Mouse (Mus musculus) cerebellum, postnatal 10 days (tissue): ENCODE measurements around the gene Gli1.
A peak's percentile ranks its signal among the peaks of the same experiment; 100 is the strongest.

Experiments used
- DNase-seq, 2 experiments: peaks; one replicate each; pipeline ENCODE4 v3.0.0; 2021; ENCODE audit warnings: mixed read lengths in 2 of 2

Gene Gli1

DNA sequence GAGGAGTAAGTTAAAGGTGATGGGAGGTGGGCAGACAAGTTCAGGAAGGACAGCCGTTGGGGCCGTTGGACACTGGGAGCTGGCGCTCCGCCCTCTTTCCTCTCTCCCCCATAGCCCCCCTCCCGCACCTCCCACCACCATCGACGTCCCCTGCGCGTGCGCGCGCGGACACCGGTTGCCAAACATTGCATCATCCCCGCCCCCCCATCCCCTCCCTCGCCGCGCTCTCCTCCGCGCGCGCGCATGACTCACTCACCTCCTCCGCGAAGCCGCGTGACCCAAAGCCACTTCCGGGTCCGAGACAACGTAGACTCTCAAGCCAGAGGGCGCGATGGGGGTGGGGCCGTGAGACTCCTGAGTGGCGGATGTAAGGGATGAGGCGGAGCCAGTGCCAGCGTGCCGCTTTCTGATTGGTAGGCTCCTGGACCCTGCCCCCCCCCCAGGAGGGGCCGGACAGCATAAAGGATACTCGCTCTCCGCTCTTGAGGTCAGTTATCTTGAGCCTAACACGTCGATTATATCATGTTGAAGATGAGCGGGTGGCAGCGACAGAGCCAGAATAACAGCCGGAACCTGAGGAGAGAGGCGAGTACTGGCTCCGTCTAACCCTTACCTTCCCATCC, 51.4 kb downstream of the Gli1 start:
- DNase-seq, result peak; percentile 100

DNA sequence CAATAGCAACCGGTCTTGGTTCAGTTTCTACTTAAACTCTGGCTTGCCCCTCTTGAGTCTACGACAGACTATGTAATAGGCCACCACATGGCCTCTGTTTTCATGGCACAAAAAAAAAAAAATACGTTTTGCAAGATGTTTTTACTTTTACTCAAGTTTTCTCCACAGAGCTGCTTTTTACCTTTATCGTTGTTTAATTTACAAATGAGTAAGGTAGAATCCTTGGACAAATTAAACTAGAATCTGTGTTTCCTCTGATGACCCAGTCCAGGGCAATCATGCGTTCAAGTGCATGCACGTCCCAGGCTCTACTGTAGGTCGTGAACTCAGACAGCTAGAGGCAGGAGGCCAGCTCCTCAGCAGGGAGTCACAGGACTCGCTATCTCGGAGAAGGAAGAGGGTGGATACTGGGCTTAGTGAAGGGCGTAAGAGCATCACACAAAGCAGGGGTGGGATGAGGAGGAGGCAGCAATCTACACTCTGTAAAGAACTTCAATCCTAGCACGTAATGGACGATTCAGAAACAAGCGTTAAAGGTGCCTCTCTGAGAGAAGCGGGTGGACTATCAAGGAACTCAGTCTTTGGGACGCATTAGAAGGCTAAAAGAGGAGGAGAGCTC, 52.1 kb downstream of the Gli1 start:
- DNase-seq, result peak; percentile 97

DNA sequence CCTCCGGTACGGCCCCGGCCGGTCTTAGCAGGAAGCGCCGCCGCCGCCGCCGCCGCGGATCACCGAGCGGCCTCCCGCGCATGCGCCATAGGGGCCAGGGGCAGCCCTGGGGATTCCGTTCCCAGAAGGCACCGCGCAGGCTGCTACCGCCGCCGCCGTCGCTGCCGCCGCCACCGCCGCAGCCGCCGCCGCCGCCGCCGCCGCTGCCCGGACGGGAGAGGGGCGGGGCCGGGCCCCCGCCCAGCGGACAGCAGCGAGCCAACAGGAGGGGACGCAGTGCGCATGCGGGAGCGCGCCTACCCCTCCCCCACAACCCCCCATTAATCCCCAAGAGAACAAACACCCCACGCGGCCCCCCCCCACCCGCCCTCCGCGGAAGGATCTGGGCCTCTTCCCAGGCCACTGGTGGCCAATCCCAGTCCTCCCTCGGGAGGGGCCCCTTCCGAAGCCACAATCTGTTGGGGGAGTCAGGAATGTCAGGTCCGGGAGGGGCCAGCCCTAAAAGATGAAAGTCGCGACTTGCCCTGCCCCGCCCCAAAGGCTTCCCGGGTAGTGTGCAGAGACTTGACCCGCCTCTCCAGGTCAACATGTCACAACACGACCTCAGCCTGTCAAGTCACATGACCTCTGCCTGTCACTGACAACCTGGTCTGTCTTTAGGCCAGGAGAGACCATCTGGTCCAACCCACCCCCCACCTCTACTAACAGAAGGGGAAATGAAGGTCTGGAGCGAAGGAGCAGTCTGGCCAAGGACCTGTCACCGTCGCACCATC, 52.8 kb downstream of the Gli1 start, which contains the start of gene Mbd6:
Gene Mbd6, minus strand, starts transcription at position 219 of the 773 bp plus-strand sequence.
- DNase-seq, result peak; percentile 95 to 96

DNA sequence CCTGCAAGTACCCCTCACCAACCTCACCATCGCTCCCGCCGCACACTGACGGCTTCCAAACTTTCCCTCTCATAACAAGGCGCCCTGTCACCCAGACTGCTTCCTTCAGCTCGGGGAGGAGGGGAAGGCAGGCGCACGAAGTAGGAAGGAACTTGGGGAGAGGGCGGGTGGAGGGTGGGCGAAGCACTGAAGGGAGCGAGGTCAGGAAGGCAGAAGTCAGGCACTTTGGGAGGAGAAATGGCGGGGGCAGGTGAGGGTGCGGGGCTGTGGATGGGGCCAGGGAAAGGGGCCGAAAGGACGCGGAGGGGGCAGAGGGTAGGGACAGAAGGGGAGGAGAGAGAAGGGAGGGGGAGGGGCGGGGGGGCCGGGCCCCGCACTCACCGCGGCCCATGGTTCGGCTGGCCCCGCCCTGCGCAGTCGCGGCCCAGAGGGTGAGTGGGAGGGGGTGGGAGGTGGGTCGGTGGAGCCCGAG, 53.4 kb downstream of the Gli1 start:
- DNase-seq, result peak in 1 of 2 experiments; percentile 76

DNA sequence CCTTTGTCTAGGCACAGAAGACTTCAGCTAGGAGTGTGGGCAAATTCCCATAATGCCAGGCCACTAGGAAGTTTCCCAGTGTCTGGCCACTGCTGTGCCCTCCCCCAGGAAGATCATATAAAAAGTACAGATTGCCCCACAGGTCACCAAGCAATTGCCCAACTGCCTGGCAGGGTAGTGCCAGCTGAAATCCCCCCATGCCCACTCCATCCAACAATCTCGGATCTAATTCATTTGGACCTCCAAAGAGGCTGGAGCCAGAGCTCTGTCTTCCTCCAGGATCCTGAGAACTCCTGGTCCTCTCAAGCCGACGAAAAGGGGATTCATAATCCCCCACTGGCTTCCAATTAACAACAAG, 53.9 kb downstream of the Gli1 start:
- peak in 1 of 2 experiments; percentile 44 for DNase-seq

DNA sequence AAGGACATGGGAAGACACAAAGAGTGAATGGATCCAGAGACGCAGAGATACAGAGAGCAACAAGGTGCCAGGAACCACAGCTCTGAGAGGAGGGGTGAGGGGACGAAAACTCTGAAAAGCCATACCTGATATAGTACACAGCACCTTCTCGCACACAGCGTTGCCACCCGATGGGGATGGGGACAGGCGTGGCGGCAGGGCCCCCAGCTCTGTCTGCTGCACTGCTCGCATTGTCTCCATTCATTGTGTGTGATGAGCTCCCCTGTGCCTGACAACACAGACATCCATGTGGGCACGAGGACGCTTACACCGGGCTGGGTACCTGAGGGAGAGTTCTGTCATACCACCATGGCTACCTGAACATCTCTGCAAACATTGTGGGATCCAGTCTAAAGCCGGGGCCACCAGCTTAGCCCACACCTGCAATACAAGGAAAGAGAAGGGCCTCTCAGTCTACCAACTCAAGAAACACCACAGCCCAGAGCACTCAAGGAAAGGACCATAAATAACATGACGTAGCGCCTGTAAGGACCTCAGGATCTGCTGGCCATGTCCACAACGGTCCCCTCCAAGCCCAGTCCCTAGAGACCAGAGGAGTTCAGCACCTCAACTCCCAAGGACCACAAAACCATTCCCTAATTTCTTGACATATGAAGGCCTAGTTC, 54.4 kb downstream of the Gli1 start:
- DNase-seq, result peak; percentile 26 to 44

DNA sequence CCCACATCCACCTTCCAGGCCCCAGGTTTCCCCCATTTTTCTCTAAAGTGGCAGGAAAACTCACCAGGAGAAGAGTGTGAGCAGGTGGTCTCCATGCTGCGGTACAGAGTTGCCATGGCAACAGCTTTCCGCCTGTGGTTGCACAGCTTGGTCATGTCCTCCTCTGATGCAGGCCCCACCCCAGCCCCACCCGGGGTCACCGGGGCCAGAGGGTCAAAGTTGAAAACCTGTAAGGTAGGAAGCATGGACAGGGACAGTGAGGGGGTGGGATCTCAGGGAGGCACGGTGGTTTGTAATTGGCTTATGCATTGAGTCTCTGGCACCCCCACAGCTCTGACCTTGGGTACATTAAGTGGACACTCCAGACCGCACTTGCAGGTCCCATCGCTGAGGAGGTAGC, 55.0 kb downstream of the Gli1 start:
- DNase-seq, result peak; percentile 65 to 71

DNA sequence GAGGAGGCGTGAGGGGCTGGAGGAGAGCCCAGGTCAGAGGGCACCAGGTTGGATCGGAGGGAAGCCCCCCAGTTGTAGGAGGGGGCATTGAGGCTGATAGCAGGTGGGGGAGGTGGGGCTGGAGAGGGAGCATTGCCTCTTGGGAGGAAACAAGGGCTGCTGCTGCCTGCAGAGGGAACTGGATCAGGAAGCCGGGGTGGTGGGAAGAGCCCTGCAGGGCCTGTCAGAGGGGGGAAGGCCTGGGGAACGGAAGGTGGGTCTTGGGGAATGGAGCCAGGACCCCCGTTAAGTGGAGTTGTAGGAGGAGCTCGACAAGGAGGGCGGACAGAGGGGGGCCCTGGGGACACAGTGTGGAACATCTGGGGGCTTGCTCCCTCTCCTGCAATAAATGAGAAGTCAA, 55.6 kb downstream of the Gli1 start:
- peak; percentile 54 to 57 for DNase-seq

DNA sequence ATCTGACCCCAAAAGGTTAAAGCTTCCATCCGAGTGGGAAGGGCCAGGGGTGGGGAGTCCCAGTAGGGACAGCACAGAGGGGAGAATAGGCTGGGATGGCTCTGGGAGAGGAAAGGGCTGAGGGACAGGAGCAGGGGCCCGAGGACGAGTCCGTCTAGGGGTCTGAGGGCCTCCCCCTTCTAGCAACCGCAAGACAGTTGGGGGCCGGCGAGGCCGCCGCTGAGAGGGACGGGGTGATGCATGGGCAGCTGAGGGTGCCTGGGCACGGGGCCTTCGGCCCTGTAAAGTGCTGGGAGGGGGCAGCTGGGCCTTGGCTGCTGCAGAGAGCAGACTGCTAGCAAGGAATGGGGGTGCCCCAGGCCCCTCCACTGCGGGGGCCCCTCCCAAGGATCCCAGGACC, 56.1 kb downstream of the Gli1 start:
- DNase-seq, result peak; percentile 30 to 31

DNA sequence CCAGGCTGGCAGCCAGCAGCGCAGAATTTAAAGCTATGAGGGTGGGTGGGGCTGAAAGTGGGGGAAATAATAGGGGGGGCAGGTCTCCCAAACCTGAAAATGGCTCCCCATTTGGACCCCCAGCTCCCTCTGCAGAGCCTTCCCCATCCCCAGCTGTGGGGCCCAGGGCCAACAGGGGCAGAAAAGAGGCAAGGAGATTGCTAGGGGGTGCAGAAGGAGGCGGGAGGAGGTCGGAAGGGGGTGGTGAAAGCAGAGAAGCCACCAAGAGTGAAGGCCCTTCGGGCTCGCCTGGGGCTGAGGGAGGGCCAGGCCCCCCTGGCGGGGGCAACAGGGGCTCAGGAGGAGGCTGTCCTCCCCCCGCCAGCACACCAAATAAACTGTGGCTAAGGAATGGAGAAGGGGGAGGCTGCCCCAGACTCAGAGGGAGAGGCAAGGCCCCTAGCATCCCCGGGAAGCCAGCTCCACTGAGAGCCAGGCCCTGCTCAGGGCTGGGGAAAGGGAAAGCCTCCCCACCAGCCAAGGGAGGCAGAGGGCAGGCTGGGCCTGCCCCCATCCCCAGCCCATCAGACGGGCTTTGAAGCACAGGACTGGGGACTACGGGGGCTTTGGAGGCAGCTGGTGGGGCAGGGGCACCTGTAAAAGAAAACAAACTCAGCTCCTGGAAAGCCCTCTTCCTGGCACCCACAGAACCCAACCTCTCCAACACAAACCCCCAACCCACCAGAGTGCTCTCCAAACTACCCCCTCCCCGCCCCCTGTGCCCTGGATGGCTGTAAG, 56.9 kb downstream of the Gli1 start:
- peak; percentile 31 to 32 for DNase-seq

DNA sequence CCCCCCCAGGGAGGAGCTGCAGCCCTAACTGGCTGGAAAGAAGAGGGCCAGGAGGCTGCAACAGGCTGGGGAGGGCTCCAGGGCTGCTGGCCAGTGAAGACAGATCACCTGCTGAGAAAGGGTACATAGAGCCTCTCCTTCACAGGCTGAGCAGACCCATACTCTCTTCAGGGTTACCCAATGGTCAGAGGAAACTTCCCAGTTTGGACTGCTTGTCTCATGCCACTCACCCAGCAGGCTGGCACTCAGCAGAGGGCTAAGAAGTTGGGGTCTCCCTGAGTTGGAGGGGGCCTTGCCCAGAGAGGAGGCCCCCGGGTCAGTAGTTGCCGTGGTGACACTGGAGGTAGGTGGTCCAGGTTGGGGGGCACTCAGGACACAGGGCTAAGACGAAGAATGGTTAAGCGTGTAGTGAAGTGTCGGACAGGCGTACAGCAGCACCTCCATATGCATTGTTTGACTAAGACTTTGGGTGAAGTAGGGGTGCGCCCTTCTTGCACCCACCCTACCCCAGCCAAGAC, 57.6 kb downstream of the Gli1 start:
- DNase-seq, result peak; percentile 36 to 42

DNA sequence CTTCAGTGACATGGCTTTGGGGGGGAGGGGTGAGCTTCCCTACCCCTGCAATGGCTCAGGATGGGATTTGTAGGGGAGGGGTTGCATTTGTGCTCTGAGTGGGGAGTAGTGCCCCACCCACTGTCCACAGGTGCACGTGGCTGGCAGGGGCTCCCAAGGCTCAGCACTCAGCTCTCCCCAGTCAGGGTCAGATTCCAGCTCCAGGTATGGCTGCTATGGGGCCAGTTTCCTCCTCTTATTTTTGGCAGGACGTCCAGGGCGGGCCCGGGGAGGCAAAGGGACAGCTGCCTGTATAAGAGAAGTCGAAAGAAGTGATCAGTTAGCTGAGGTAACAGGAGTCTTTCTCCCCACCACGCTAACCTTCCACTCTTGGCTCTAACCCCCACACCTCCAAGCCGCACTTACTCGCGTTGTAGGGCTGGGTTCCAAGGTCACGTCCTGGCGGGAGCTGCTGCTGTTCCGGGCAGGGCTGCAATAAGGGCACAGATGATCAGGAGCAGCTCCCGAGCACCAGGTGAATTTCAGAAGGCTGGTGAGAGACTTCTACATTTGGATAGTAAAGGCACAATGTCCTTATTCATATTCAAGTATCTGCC, 59.1 kb downstream of the Gli1 start:
- peak; percentile 25 to 33 for DNase-seq

DNA sequence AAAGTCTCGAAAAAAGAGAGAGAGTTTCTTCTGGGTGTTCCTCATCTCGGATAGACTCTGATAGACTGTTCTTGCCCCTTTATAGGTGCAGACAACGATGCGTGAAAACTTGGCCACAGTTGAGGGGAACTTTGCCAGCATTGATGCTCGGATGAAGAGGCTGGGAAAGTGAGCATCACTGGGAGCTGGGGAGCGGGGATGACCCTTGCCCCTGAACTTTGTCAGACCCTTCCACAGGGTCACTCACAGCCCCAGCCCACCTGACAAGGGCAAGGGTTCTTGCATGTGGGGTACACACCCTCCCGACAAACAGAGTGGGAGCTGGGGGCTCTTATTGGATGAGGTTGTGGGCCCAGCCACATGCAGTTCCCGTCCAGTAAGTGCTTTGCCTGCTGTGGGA, 60.5 kb downstream of the Gli1 start:
- peak; percentile 54 to 55 for DNase-seq
